Mouse (Mus musculus): ENCODE results near the gene Bicdl2.

DNA sequence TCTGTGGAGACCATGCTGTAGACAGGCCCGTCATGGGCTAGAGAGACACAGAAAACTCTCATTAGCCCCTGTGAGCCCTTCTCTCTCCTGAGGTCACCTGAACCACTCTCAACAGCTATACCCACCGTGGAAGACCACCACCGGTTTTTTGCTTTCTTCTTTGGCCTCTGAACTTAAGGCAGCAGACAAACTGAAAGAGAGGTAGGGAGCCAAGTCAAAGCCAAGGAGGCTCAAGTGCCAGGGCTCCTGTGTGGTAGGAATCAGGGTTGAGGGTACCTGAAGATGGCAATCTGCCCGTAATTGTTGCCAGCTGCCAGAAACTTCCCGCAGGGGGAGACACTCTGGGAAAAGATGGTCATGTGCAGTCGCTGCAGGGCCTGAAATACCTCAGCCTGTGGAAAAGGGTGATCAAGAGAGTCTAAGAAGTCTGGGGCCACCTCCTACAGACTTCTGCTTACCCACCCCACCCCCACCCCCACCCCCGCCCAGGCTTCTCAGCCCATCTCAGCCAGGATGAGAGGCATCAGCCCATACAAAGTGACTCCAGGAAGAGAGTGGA lies 10.3 kb downstream of the Bicdl2 start:
- no peak for TF ChIP-seq CTCF (IDR thresholded peaks at IDR 0.05; ENCODE audit: control insufficient read depth, insufficient read depth, insufficient read length)
- TF ChIP-seq USF1 (IDR thresholded peaks at IDR 0.05; ENCODE audit: low read depth): no peak
- TF ChIP-seq MAX (IDR thresholded peaks at IDR 0.05): no peak
